Mouse (Mus musculus): ENCODE measurements at regions not wholly inside any gene's neighbourhood (a gene's known extent, or its start where the extent isn't known, plus 50 kb on each side); places are given as distances from the start of the nearest gene placed in this dataset.

DNA sequence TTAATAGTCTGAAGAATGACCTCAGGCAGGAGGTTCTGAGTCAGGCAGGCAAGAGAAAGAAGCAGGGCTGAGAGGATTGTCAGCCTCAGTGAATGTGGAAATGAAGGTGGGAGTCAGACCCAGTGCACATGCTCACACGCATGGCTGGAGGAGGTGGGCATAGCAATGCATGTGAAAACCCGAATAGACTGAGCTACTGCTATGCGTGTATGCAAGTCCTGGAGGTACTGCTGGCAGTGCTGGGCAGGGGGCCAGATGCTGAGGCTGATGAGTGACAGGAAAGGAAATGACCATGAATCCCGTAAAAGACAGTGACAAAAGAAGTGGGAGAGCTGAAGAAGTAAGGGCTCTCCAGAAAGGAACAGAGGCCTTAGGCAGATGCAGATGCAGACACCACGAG, 50.3 kb upstream of the Armc3 start:
- DNase-seq (ENCODE audit: extremely low spot score in 1 of 2, low spot score in 1 of 2), result no peak

All from layer of hippocampus, postnatal 25 days (tissue).